Mouse (Mus musculus): ENCODE results near the gene Prickle4. TPM values are rescaled to one million over a fixed set of nuclear protein-coding genes. Genes with fewer than 3 reads are reported as not detected.
A peak's percentile ranks its signal among the peaks of the same experiment; 100 is the strongest.
"Not testable (repeated sequence)": the region's sequence is repeated elsewhere in the genome, so short reads cannot be mapped to it uniquely, and the experiment has no call there.

Gene Prickle4
- total RNA-seq, 2 experiments from 2014 or later: 2.5 to 2.8 TPM

DNA sequence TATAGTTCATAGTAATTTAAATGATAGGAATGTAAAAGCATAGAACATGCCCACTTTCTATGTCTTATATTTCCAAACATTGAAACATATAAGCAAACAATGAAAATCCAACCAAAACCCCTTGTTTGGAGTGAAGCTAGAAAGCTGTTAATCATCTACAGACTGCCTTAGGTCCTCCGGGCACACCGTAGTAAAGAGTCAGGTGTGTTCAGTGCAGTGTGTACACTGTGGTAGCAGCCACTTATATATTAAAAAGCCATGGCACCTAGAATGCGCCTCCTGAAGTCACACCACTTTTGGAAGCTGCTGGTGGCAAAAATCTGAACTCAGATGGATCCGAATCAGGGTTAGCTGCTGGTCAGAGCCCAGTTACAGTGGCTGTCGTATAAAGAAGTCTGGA, 16.3 kb downstream of the Prickle4 start:
- TF ChIP-seq CTCF (conservative IDR thresholded peaks at IDR 0.05): no peak
- Histone ChIP-seq H3K4me3 (no peak overlapping the region), H3K27ac (no peak overlapping the region)
- DNase-seq (ENCODE audit: low spot score in 2 of 2): no peak

GRCm38 (mm10) chr17:47676581-47676980, 18.0 kb downstream of the Prickle4 start:
- peak; percentile 96 for TF ChIP-seq CTCF (conservative IDR thresholded peaks at IDR 0.05)
- no peak overlapping the region for H3K4me3 ChIP-seq
- peak; percentile 58 to 83 for DNase-seq (ENCODE audit: low spot score in 2 of 2)
- peak overlapping the region; percentile 59; the same call in 1 of the 2 replicates for H3K27ac ChIP-seq

GRCm38 (mm10) chr17:47672311-47673111, 22.0 kb downstream of the Prickle4 start:
- H3K27ac ChIP-seq: peak overlapping the region; percentile 80
- peak in 1 of 2 experiments; percentile 27 for DNase-seq (ENCODE audit: low spot score in 2 of 2)
- TF ChIP-seq CTCF (conservative IDR thresholded peaks at IDR 0.05): peak; percentile 27; the same call in 1 of the 2 replicates
- H3K4me3 ChIP-seq: peak overlapping the region; percentile 59

GRCm38 (mm10) chr17:47671988-47672310, 22.6 kb downstream of the Prickle4 start:
- peak overlapping the region; percentile 59 for H3K4me3 ChIP-seq
- no peak for TF ChIP-seq CTCF (conservative IDR thresholded peaks at IDR 0.05)
- no peak for DNase-seq (ENCODE audit: low spot score in 2 of 2)
- H3K27ac ChIP-seq: peak overlapping the region; percentile 80

DNA sequence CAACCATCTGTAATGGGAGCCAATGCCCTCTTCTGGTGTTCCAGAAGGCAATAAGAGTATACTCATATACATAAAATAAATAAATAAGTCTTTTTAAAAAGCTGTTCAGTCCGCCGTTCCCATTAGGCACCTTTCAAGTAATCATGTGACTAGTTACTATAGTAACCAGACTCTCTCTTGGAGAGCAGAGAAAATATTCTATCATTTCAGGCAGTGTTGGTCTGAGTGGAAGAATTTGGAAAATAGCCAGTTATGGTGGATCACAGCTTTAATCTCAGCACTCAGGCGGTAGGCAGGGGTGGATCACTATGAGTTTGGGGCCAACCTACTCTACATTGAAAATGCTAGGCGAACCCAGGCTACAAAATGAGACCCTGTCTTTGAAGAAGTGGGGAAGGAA, 25.4 kb downstream of the Prickle4 start:
- TF ChIP-seq CTCF (conservative IDR thresholded peaks at IDR 0.05): no peak
- no peak for DNase-seq (ENCODE audit: low spot score in 2 of 2)
- no peak overlapping the region for H3K4me3 ChIP-seq
- H3K27ac ChIP-seq: no peak overlapping the region

DNA sequence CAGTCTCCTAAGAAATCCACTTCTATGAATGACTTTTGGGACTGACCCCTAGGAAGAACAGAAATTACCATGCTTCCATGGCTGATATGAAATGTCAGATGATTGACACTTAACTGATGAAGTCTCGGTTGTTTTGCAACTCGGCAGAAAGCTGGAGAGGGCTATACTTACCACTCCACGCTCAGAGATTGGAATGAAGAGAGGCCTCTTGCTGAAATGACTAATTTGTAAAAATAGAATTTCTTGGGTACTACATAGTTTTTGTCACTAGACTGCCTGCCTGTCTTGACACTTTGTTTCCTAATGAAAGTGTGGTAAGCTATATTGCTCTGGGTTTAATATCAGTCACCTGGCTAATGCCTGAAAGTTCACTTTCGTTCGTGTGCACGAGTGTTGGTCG, 30.1 kb downstream of the Prickle4 start:
- TF ChIP-seq CTCF (conservative IDR thresholded peaks at IDR 0.05): no peak
- H3K4me3 ChIP-seq: no peak overlapping the region
- H3K27ac ChIP-seq: no peak overlapping the region
- no peak for DNase-seq (ENCODE audit: low spot score in 2 of 2)

GRCm38 (mm10) chr17:47663009-47663713, 31.4 kb downstream of the Prickle4 start:
- DNase-seq (ENCODE audit: low spot score in 2 of 2): no peak
- Histone ChIP-seq H3K27ac (no peak overlapping the region), H3K4me3 (no peak overlapping the region)
- peak; percentile 13; the same call in 1 of the 2 replicates for TF ChIP-seq CTCF (conservative IDR thresholded peaks at IDR 0.05)

DNA sequence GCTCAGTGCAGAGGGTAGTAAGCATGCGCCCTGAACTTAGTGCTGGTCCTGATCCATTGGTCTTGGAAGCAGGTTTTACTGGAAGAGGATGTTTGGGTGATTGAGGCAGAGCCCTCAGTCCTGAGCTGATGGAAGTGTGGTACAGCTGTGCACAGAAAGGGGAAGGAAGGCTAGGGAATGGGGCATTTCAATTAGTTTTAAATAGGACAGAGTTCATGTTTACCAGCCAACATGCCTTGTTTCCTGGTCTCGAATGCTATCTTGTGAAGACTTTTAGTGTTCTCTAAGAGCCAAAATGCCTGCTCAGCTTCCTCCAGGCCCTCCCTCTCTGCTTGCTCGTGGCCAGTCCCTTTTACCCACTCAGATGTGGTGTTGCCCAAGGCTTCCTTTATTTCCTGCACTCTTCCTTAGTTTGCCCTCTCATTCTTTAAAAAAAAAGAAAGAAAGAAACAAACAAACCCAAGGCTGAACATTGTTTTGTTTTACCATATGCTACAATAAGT, 35.7 kb downstream of the Prickle4 start:
- DNase-seq (ENCODE audit: low spot score in 2 of 2): no peak
- no peak for TF ChIP-seq CTCF (conservative IDR thresholded peaks at IDR 0.05)
- Histone ChIP-seq H3K4me3 (no peak overlapping the region), H3K27ac (no peak overlapping the region)

DNA sequence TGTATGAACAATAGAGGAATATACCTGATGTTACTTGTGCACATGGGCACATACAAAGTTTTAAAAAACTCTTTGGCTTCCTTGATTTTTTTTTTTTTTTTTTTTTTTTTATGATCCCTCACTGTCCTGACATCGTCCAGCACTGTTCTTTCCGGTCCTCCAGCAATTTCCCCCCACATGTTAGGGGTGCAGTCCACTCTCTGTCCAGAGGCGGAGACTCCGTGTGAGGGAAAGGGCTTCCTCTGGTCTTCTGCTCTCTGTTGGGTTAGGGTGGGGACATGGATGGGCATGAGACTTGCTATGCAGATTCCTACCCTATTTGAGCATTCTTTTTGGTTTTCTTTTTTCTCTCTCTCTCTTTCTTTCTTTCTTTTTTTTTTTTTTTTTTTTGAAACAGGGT, 36.6 kb downstream of the Prickle4 start:
- DNase-seq (ENCODE audit: low spot score in 2 of 2): no peak
- Histone ChIP-seq H3K27ac (no peak overlapping the region), H3K4me3 (no peak overlapping the region)
- no peak for TF ChIP-seq CTCF (conservative IDR thresholded peaks at IDR 0.05)

DNA sequence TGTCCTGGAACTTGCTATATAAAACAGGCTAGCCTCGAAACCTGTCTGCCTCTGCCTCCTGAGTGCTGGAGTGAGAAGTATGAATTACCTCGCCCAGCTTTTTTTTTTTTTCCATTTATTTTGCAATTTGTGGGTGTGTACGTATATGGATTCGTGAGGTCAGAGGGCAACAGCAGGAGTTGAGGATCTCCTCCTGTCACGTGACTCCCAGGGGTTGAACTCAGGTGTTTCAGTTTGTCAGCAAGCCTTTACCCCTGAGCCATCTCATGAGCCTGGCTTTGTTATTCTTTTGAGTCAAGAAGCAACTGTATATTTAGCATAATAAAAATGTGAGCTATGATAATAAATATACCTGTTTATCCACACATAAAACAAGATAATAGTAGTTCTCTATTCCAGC, 38.8 kb downstream of the Prickle4 start:
- no peak for DNase-seq (ENCODE audit: low spot score in 2 of 2)
- H3K4me3 ChIP-seq: no peak overlapping the region
- TF ChIP-seq CTCF (conservative IDR thresholded peaks at IDR 0.05): no peak
- H3K27ac ChIP-seq: no peak overlapping the region

- not testable (repeated sequence) for H3K4me3 ChIP-seq; H3K27ac ChIP-seq; DNase-seq (ENCODE audit: low spot score in 2 of 2)
Observed at GRCm38 (mm10) chr17:47654346-47654745, 40.2 kb downstream of the Prickle4 start.

- Histone ChIP-seq H3K27ac (no peak overlapping the region), H3K4me3 (no peak overlapping the region)
- no peak for DNase-seq (ENCODE audit: low spot score in 2 of 2)
- TF ChIP-seq CTCF (conservative IDR thresholded peaks at IDR 0.05): no peak
Observed at GRCm38 (mm10) chr17:47651953-47652352, 42.6 kb downstream of the Prickle4 start.

DNA sequence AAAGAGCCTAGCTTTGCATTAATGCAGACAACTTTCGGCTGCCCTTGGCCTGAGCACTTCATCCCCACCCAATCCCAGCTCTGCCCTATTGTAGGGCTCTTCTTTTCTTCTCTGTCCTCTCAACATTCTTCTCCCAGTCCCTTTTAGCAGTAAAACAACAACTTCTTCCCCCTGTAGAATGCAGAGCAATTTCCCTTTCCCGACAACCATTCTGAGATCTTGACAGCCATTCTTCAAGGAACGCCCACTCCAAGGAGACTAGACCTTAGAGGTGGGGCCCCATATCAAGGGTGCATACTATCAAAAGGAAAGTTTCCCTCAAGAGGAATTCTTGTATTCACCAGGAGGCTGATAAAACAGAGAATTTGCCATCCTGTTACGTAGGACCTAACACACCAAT, 45.6 kb downstream of the Prickle4 start:
- TF ChIP-seq CTCF (conservative IDR thresholded peaks at IDR 0.05): no peak
- no peak overlapping the region for H3K4me3 ChIP-seq
- no peak for DNase-seq (ENCODE audit: low spot score in 2 of 2)
- no peak overlapping the region for H3K27ac ChIP-seq
